Mouse (Mus musculus): Measurements from ENCODE around the gene Scgb1b15. TPM values are rescaled to one million over a fixed set of nuclear protein-coding genes. Genes with fewer than 3 reads are reported as not detected.
"Not testable (repeated sequence)": the region's sequence is repeated elsewhere in the genome, so short reads cannot be mapped to it uniquely, and the experiment has no call there.

Scgb1b15 gene
- not detected in 2 replicates for polyA plus RNA-seq (2012; rRNA removed)

- DNase-seq; H3K4me1 ChIP-seq (ENCODE audit: control insufficient read depth, insufficient read depth, low read length); H3K4me3 ChIP-seq (replicated peaks; ENCODE audit: extremely low read depth, low read depth, low read length): not testable (repeated sequence)
These were observed at the start of gene Scgb1b15 for GRCm38 (mm10) chr7:32836254-32836653. Scgb1b15 (plus strand) TSS chr7:32836554.

GRCm38 (mm10) chr7:32829562-32829961 is 6.8 kb upstream of the Scgb1b15 start, which contains the start of gene Scgb2b15:
Scgb2b15 (minus strand) TSS chr7:32829662.
- not testable (repeated sequence) for DNase-seq; H3K4me1 ChIP-seq (ENCODE audit: control insufficient read depth, insufficient read depth, low read length); H3K4me3 ChIP-seq (replicated peaks; ENCODE audit: extremely low read depth, low read depth, low read length)

Other genes with a start within 250 kb of the Scgb1b15 start
- gene Scgb2b15, start 6.9 kb upstream of the Scgb1b15 start, polyA plus RNA-seq (2012; rRNA removed): not detected in 2 replicates
- not detected in 2 replicates for gene Scgb2b17, start 220.0 kb downstream of the Scgb1b15 start, polyA plus RNA-seq (2012; rRNA removed)
- gene Scgb1b17, start 226.9 kb downstream of the Scgb1b15 start, polyA plus RNA-seq (2012; rRNA removed): not detected in 2 replicates

Data from lung, adult 2 months (tissue).